ENCODE assay signal across 20 mouse cellular contexts in genomic region chr3:157044565-157044964, GRCm38 (mm10).
DNase-seq lines count a peak whose midpoint lies in the region; ATAC-seq lines count a peak whose summit lies in the region.
"Had no signal": no experiment of that assay in that cellular context is flagged by ENCODE, and none has a peak within 500 bp of the region (broad histone marks: within the 10 kb centered on the region; RNA-seq: fewer than 3 reads in every experiment).

No protein-coding gene starts in this region.

- 75% methylated on average over 2 of the region's 2 CpGs for WGBS in heart, embryonic 11.5 days (ENCODE audit: insufficient replicate concordance)

- no peaks in the 10 kb centered on the region for H3K27me3 ChIP-seq in heart, embryonic 11.5 days (ENCODE audit: control insufficient read depth, insufficient read depth, low read length)
- H3K27me3 ChIP-seq: CH12.LX; embryonic facial prominence, embryonic 12.5 days; heart, embryonic 12.5 days; hindbrain, embryonic 15.5 days; Patski had no signal

- H3K4me2 ChIP-seq in heart, embryonic 11.5 days, result no peak overlapping the region
- H3K4me2 ChIP-seq: embryonic facial prominence, embryonic 12.5 days; heart, embryonic 12.5 days; hindbrain, embryonic 15.5 days had no signal

- DNase-seq in brain, adult 2 months (ENCODE audit: low read depth, low spot score), result peak; percentile 79
- DNase-seq in cerebellum, adult 11-12 months, result peak; percentile 57
- DNase-seq in cerebellum, adult 9-10 months, result peak; percentile 67
- DNase-seq in cerebellum, postnatal 25 days, result peak; percentile 57 to 68
- DNase-seq in thymus, postnatal 36 days, result no peak
- no peak for DNase-seq in adrenal gland, adult 8-10 months
- DNase-seq: adrenal gland, postnatal 36 days; gastrocnemius, postnatal 10 days; heart, adult 2 months; heart, postnatal 36 days; kidney, adult 2 months had no signal

- no peak for ATAC-seq in heart, embryonic 11.5 days (replicated peaks; ENCODE audit: insufficient number of reproducible peaks, low FRiP score, low TSS enrichment)
- ATAC-seq: activated CD4-positive, CD25-positive, alpha-beta regulatory T cell, adult 4 months; forebrain, embryonic 16.5 days; intestine, embryonic 16.5 days; Patski had no signal

- H3K9me3 ChIP-seq in heart, embryonic 11.5 days (replicated peaks; ENCODE audit: control insufficient read depth, low read length), result no peaks in the 10 kb centered on the region
- H3K9me3 ChIP-seq: embryonic facial prominence, embryonic 12.5 days; heart, embryonic 12.5 days; hindbrain, embryonic 15.5 days had no signal

- H3K27ac ChIP-seq in heart, embryonic 11.5 days (ENCODE audit: low read depth, low read length), result no peak overlapping the region
- H3K27ac ChIP-seq: embryonic facial prominence, embryonic 12.5 days; heart, adult 2 months; hindbrain, embryonic 15.5 days had no signal

- no peak overlapping the region for H3K9ac ChIP-seq in heart, embryonic 11.5 days (ENCODE audit: low read depth, low read length)
- H3K9ac ChIP-seq: embryonic facial prominence, embryonic 12.5 days; heart, embryonic 12.5 days; hindbrain, embryonic 15.5 days had no signal

- no peaks in the 10 kb centered on the region for H3K4me1 ChIP-seq in heart, embryonic 11.5 days (ENCODE audit: control insufficient read depth, insufficient read depth, low read length)
- H3K4me1 ChIP-seq: embryonic facial prominence, embryonic 12.5 days had no signal

- H3K36me3 ChIP-seq in heart, embryonic 11.5 days (ENCODE audit: control insufficient read depth, insufficient read depth, low read length), result no peaks in the 10 kb centered on the region
- H3K36me3 ChIP-seq: embryonic facial prominence, embryonic 12.5 days; heart, embryonic 12.5 days; hindbrain, embryonic 15.5 days had no signal

- H3K4me3 ChIP-seq in heart, embryonic 11.5 days (ENCODE audit: low read depth, low read length), result no peak overlapping the region
- H3K4me3 ChIP-seq: embryonic facial prominence, embryonic 12.5 days; heart, adult 2 months; heart, embryonic 12.5 days; hindbrain, embryonic 15.5 days had no signal

Comparison
In these comparisons a context has a peak if more than half of its experiments do, and no peak if none do; other contexts are left out.
1. DNase-seq: peak in brain, adult 2 months (single experiment), cerebellum, adult 11-12 months (single experiment), cerebellum, adult 9-10 months (single experiment) and cerebellum, postnatal 25 days (2 of 2); none in thymus, postnatal 36 days (0 of 2) and adrenal gland, adult 8-10 months (single experiment).